Mouse (Mus musculus) kidney, adult 2 months (tissue): ENCODE measurements at regions not wholly inside any gene's neighbourhood (a gene's known extent, or its start where the extent isn't known, plus 50 kb on each side); places are given as distances from the start of the nearest gene placed in this dataset.

Experiments
- CTCF ChIP-seq: fragments of 200-500 bp; conservative IDR thresholded peaks from 2 replicates; pipeline ENCODE4 v1.5.1; 2011; ENCODE audit warnings: low read depth, mild to moderate bottlenecking, control low read depth, low read length, moderate library complexity, mixed read lengths; ENCODE audit not compliant: insufficient read depth, insufficient read length
- POLR2A ChIP-seq: fragments of 200-500 bp; IDR thresholded peaks from one replicate; pipeline ENCODE4 v1.6.1; 2011; ENCODE audit warnings: low read depth, low read length, control low read depth

GRCm38 (mm10) chr3:9110741-9111140 is 499.1 kb downstream of the Zfp704 start:
- no peak for TF ChIP-seq POLR2A
- no peak for TF ChIP-seq CTCF
